Mouse (Mus musculus): ENCODE results near the gene Exoc3l2.

The Exoc3l2 gene

GRCm38 (mm10) chr7:19523017-19523756, 60.1 kb downstream of the Exoc3l2 start:
- no peak for DNase-seq (ENCODE audit: low read depth, low spot score)

- DNase-seq (ENCODE audit: low read depth, low spot score), result no peak
These were observed 60.8 kb downstream of the Exoc3l2 start for GRCm38 (mm10) chr7:19523757-19524419.

- no peak for DNase-seq (ENCODE audit: low read depth, low spot score)
These were observed 61.4 kb downstream of the Exoc3l2 start for GRCm38 (mm10) chr7:19524420-19525104.

GRCm38 (mm10) chr7:19525105-19525481, 62.0 kb downstream of the Exoc3l2 start:
- no peak for DNase-seq (ENCODE audit: low read depth, low spot score)

GRCm38 (mm10) chr7:19531077-19531476, 67.9 kb downstream of the Exoc3l2 start:
- DNase-seq (ENCODE audit: low read depth, low spot score), result no peak

GRCm38 (mm10) chr7:19532240-19532639, 69.1 kb downstream of the Exoc3l2 start:
- DNase-seq (ENCODE audit: low read depth, low spot score), result no peak

GRCm38 (mm10) chr7:19534676-19535075, 71.5 kb downstream of the Exoc3l2 start:
- DNase-seq (ENCODE audit: low read depth, low spot score), result no peak

GRCm38 (mm10) chr7:19540771-19541566, 77.8 kb downstream of the Exoc3l2 start:
- DNase-seq (ENCODE audit: low read depth, low spot score), result no peak

GRCm38 (mm10) chr7:19541681-19542154, 78.6 kb downstream of the Exoc3l2 start:
- no peak for DNase-seq (ENCODE audit: low read depth, low spot score)

- no peak for DNase-seq (ENCODE audit: low read depth, low spot score)
These were observed 79.1 kb downstream of the Exoc3l2 start for GRCm38 (mm10) chr7:19542155-19542691.

- no peak for DNase-seq (ENCODE audit: low read depth, low spot score)
These were observed 80.5 kb downstream of the Exoc3l2 start for GRCm38 (mm10) chr7:19543584-19543983.

GRCm38 (mm10) chr7:19546007-19546406, 82.9 kb downstream of the Exoc3l2 start:
- no peak for DNase-seq (ENCODE audit: low read depth, low spot score)
